Mouse (Mus musculus) kidney, postnatal 10 days (tissue): ENCODE data around the gene Fbxo31.
"Not testable (repeated sequence)": the region's sequence is repeated elsewhere in the genome, so short reads cannot be mapped to it uniquely, and the experiment has no call there.

Experiments used
- DNase-seq: peaks from one replicate; pipeline ENCODE4 v3.0.0; 2021; ENCODE audit warnings: mixed read lengths

Fbxo31 gene

GRCm38 (mm10) chr8:121578676-121579451 lies at the start of gene Fbxo31:
Gene Fbxo31 (minus strand): TSS chr8:121578806.
- DNase-seq, result peak; percentile 98

GRCm38 (mm10) chr8:121623043-121623442 lies 44.4 kb upstream of the Fbxo31 start:
- DNase-seq, result no peak

- DNase-seq, result no peak
Measured at GRCm38 (mm10) chr8:121621879-121622278, 43.3 kb upstream of the Fbxo31 start.

DNA sequence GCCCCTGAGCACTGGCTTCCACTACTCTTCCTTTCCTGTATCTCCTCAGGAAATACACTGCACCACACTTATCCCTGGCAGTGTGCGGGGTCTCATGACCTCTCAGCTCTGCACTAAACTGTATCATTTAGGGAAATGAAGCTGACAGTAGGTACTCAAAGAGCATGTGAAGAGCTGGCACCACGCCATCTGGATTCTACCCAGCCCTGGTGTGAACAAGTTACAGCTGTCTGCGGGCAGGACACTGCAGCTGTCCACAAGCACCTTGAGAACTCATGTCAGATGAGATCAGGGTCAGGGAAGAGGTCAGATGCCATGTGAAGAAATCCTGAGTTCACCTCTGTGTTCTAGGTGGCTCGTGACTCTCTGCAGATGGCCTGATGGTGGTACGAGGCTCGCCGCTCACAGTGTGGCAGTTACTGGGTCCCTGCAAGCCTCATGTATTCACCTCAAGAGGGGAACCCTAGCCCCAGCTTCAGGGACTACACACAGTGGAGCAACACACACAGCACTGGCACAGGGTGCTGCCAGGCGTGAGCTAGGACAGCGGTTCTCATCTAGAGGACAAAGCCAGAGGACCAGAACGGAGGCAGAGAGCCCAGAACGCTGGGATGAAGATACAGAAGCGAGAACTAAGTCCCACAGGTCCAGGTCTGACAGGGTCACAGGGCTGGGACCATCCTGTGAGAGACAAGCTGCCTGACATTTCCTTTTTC lies 42.4 kb upstream of the Fbxo31 start:
- DNase-seq, result peak; percentile 87

- peak; percentile 87 for DNase-seq
Measured at GRCm38 (mm10) chr8:121619401-121619995, 40.9 kb upstream of the Fbxo31 start.

DNA sequence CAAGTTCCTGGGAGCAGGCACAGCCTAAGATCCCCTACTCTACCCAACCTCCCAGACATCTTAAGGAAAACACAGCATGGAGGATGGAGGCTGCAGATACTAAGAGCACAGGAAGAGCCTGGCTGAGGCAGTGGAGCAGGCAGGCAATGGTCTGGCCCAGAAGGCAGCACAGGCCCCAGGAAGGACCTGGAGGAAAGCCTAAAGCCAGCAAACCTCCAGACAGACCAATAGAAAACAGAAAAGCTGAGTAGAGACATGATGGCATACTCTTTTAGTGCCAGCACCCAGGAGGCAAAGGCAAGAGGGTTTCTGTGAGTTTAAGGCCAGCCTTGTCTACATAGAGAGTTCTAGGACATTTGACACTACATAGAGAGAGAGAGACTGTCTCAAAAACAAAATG lies 34.8 kb upstream of the Fbxo31 start:
- DNase-seq, result no peak

- DNase-seq, result no peak
Measured at GRCm38 (mm10) chr8:121609916-121610315, 31.3 kb upstream of the Fbxo31 start.

DNA sequence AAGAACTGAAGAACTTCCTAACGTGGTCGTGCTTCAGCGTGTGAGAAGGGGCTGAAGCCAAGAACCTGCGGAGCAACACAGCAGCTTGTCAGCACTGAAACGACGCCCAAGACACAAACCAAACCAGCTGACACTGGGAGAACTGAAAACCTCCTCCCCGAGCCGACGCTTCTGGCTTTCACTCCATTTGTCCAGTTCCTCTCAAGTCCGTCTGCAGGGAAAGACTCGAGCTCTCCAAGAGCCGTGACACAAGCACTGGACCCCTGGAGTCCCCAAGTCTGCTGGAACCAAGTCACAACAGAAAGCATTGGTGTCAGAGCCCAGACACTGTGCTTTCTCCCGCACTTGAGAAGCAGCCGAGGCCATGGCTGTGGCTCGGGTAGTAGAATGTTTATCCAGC lies 30.6 kb upstream of the Fbxo31 start:
- no peak for DNase-seq

DNA sequence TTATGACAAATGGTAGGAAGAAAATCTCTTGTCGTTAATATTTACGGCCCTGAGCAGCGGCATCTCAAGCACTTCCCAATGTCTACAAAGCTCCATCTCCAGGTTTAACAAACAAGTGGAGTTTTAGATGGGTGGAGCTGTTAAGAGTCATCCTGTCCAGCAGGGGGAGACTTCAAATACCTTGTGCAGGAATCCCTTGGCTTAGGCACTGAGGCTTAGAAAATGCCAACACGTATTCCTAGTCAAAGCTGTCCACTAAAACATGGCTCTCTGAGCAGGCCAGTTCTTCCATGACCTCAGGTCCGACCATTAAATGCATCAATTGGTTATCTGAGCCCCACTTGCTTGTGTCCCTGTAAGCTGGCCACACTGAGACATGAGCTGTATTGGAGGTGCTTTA lies 29.1 kb upstream of the Fbxo31 start:
- no peak for DNase-seq

DNA sequence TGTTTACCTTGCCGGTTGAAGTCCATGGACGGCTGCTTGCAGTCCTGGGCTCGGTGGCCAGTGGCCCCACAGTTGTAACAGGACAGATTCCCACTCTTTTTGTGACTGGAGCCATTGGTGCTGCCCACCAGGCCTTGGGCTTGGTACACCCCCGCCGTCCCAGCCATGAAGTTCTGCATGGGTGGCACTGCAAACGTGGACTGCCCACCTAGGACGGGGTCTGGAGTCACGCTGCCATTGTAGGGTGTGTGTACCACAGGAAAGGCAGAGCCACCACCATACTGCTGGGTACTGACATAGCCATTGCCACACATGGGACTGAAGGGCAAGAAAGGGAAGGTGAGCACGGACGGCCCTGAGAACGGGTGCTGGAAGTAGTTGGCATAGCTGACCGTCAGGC lies 25.2 kb upstream of the Fbxo31 start:
- DNase-seq, result no peak

DNA sequence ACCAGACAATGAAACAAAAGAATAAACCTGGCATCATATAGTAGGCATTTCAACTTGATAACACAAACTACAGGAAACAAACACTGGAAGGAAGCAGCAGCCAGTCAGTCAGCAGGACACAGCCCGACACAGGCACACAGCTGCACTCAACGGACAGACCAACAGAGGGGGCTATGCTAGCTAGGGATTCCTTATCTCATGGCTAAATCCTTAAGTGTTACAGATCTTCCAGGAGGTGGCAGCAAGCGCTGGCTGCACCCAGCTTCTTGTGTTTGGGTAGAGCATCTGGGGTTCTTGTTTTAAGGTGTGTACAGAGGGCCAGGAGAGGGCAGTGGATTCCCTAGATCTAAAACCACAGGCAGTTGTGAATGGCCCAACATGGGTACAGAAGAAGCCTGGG lies 24.3 kb upstream of the Fbxo31 start:
- peak; percentile 88 for DNase-seq

DNA sequence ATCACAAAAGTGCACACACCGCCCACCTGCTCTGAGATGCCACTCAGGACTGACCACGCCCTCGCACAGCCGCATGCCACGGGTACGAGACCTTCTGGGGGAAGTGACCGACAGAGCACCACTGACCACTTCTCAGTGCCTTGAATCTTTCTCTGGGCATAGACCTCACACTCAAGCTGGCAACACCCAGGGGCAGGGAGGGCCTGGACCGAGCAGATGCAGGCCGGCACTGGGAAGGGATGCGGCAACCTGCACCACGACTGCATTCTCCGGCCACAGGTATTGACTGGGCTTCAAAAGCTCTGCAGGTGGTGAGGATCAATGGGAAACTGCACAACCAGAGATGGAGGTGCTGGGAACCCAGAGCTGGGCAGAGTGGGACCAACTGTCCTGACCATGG lies 23.8 kb upstream of the Fbxo31 start:
- no peak for DNase-seq

DNA sequence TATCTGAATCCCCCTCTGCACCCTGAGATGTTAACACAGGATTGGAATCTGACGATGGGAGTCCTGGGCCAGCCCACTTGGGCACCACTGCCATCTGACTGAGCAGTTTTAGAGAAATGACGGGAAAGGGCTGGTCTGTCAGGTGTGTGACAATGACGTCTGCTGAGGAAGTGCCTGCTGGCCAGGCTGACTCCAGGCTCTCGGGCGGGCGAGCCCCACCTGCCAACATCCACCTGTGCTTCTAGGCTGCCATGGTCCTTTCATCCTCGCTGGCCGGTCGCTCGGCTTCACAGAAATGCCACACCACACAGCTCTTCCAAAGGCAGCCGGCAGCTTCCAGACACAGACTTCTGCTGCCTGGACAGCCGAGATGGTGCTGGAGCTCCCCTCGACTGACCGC lies 21.2 kb upstream of the Fbxo31 start:
- DNase-seq, result no peak

- DNase-seq, result peak; percentile 92
Measured at GRCm38 (mm10) chr8:121598892-121599291, 20.3 kb upstream of the Fbxo31 start.

DNA sequence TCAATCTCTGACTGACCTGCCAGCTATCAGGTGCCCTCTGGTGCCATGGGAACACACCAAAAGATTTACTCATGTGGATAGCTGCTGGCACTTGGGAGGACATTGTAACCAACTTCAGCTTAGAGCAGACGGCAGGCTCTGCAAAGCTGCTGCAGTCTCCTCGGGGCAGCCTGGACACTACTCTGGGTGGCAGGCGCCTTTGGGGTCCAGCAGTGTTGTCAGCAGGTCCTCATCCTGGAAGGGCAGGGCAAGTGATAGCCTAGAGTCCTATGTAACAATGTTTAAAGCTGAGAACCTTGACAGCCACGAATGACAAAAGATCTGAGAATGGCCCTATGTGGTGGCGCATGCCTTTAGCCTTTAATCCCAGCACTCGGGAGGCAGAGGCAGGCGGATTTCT lies 19.6 kb upstream of the Fbxo31 start:
- DNase-seq, result no peak

DNA sequence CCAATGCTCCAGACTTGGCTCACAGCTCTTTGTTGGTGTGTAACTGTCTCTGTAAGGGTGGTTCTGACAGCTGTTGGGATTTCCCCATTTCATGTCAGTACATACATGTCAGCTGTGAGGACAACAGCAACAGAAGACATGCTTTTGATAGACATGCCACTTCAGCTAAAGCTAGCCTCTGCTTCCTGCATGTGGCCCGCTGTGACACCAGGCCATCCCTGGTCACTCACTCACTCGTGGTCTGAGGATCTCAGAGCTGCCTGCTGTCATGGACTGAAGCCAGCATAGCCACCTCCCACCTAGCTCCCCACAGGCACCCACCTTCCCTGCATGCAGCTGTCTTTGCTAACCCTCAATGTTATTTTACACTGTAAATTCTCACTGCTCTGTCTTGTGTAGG lies 18.9 kb upstream of the Fbxo31 start:
- DNase-seq, result not testable (repeated sequence)

DNA sequence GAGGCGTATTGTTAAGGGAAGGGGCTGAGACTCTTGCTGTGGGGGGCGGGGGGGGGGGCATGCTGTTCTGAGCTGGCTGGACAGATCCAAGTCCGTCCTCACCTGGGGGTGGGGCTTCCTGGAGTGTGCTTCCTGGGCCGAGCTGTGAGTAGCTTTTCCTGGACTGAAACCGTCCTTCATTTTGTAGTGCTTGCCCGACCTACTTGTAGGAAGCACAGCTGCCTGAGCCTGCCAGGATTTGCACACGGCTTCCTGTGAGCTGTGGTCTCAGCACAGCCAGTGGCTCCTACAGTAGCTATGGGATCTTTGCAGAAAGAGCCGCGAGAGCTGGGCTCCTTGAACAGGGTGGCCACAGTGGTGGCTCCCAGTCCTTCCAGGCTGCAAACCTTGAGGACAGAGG lies 15.4 kb upstream of the Fbxo31 start:
- peak; percentile 74 for DNase-seq

GRCm38 (mm10) chr8:121593293-121593692 lies 14.7 kb upstream of the Fbxo31 start:
- DNase-seq, result no peak

DNA sequence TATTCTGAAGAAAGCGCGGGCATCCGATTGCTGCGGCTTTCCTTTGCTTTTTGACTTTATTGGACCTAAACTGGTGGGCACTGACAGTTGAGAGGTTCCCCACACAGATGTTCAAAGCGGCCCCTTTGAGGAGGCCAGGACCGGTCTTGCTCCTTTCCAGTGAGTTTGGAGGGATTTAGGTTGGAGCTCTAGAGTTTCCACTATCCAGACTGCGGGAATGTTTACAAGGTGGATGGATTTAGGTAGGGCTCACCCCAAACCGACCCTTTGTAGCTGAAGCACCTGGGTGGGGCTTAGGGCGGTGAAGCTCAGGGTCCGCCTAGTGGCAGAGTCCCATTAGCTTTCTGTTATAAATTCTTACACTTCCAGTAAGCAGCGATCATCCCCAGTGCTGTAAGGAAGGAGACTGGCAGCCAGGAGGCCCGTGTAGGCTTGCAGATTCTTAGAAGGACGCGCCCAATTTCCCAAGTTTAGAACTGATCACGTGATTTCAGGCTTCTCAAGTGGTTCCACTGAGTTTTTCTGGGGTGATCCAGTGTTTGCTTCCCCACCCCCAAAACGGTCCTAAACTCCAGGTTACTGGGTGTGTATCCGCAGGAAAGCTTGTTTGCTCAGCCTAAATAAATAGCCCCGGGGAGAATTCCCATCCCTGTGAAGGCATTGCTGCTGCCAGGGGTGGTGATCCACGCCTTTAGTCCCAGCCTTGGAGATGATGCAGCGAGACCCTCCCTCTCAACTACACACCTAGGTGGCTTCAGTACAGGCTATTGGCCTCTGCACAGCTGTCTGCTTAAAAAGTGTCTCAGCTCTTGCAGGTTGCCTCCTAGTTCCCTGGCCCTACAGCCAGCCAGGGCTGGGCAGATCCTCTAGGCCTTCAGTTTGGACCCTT lies 12.8 kb upstream of the Fbxo31 start:
- peak; percentile 69 for DNase-seq

- peak; percentile 96 for DNase-seq
Measured at GRCm38 (mm10) chr8:121590203-121591177, 11.9 kb upstream of the Fbxo31 start, which contains the start of gene Map1lc3b. Gene Map1lc3b (plus strand): TSS chr8:121590361.

DNA sequence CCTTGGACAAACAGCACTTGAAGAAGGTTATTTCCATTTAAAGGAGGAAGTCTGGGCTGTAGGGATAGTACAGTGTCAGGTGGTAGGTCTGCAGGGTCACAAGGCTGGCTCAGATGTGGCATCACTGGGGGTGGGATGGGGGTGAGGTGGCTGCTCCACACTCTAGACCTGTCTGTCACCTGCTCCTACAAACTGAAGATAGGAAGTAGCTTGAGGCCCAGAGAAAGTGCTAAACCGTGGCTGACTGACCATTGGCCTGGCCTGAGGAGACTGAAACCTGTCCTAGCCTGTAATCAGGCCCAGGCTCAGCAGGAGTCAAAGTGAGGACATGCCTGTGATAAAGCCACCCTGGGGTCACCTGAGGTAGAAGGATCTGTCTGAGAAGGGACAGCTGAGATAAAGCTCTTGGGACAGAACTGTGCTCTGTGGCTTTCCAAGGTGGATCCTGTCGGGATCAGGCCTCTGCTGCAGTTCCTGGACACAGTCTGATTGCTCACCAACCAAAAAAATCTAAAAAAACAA lies 10.7 kb upstream of the Fbxo31 start:
- no peak for DNase-seq
